Mouse (Mus musculus) induced T-regulatory cell, adult 2 months (primary cell): Measurements from ENCODE around the gene Fabp7.

ENCODE experiments used
- DNase-seq: peaks from one replicate; pipeline ENCODE4 v3.0.0-alpha.2; 2012; ENCODE audit warnings: low read depth

The Fabp7 gene

GRCm38 (mm10) chr10:57799486-57799885 is 14.8 kb downstream of the Fabp7 start:
- DNase-seq, result peak; percentile 64

- DNase-seq, result no peak
These were observed 23.1 kb downstream of the Fabp7 start for GRCm38 (mm10) chr10:57807754-57808153.

GRCm38 (mm10) chr10:57812161-57812856 is 27.6 kb downstream of the Fabp7 start:
- DNase-seq, result no peak

- no peak for DNase-seq
These were observed 29.6 kb downstream of the Fabp7 start for GRCm38 (mm10) chr10:57814295-57814694.

GRCm38 (mm10) chr10:57815869-57816268 is 31.2 kb downstream of the Fabp7 start:
- no peak for DNase-seq

GRCm38 (mm10) chr10:57819209-57819608 is 34.5 kb downstream of the Fabp7 start:
- peak; percentile 33 for DNase-seq

- DNase-seq, result no peak
These were observed 37.8 kb downstream of the Fabp7 start for GRCm38 (mm10) chr10:57822473-57822872.

GRCm38 (mm10) chr10:57828649-57829048 is 44.0 kb downstream of the Fabp7 start:
- no peak for DNase-seq

GRCm38 (mm10) chr10:57829621-57830020 is 44.9 kb downstream of the Fabp7 start:
- no peak for DNase-seq

- peak; percentile 10 for DNase-seq
These were observed 50.4 kb downstream of the Fabp7 start for GRCm38 (mm10) chr10:57835094-57835493.

GRCm38 (mm10) chr10:57835982-57836381 is 51.3 kb downstream of the Fabp7 start:
- DNase-seq, result no peak
